Mouse (Mus musculus): Measurements from ENCODE around the gene Nfe2l3. TPM values are rescaled to one million over a fixed set of nuclear protein-coding genes. Genes with fewer than 3 reads are reported as not detected.
"Not testable (repeated sequence)": the region's sequence is repeated elsewhere in the genome, so short reads cannot be mapped to it uniquely, and the experiment has no call there.

The Nfe2l3 gene
- 1 to 10 TPM; 2.8 to 3.0 TPM for total RNA-seq (2021)
- long read RNA-seq, experiment 1, partial matches to known transcripts: 0 of 5 reads
- long read RNA-seq, experiment 1, other reads (novel, unspliced or antisense): 1 of 5 reads
- long read RNA-seq, experiment 2, partial matches to known transcripts: 0 of 1 reads
- long read RNA-seq, experiment 2, other reads (novel, unspliced or antisense): 0 of 1 reads

DNA sequence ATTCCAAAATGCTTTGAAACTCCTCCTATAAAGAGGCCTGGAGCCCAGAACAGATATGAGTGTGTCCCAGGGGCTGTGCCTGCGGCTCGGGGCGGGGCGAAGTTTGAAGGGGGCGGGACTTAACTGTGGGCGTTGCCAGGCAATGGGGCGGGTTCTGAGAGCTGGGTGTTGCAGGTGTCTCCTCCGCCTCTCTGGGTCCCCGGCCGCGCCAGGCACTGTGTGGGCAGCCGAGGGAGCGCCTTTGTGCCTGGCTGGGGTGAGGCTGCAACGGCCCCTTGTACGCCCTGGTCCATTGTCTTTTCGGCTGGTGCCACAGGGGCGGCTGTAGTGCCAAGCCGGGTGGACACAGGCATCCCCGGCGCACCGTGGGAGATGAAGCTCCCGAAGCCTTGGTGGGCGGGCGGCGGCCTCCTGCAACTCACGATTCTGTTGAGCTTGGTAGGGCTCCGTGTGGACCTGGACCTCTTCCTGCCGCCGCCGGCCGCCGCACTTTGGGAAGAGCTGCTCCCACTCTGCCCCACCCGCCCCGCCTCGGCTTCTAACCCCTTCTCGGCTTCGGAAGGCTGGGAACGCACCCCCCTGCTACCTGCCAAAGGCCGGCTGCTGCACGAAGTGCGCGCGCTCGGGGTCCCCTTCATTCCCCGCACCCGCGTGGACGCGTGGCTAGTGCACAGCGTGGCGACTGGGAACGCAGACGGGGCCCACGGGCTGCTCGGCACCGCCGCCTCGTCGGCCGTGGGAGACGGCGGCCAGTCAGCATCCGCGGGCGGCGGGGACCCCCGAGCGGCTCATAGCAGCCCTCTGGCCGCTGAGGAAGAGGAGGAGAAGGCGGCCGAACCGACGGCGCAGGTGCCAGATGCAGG lies at the start of gene Nfe2l3:
Gene Nfe2l3, plus strand, starts transcription at position 136 of the 863 bp plus-strand sequence.
- peak within 1 kb of the TSS; percentile 77 for H3K27ac ChIP-seq
- no peak for TF ChIP-seq CTCF (conservative IDR thresholded peaks at IDR 0.05)
- H3K4me3 ChIP-seq: peak within 1 kb of the TSS; percentile 57
- DNase-seq (ENCODE audit: low spot score in 2 of 2): peak; percentile 29 to 50

- TF ChIP-seq CTCF (conservative IDR thresholded peaks at IDR 0.05): peak; percentile 84
- peak overlapping the region; percentile 35; the same call in 1 of the 2 replicates for H3K4me3 ChIP-seq
- DNase-seq (ENCODE audit: low spot score in 2 of 2): peak; percentile 74 to 89
- H3K27ac ChIP-seq: no peak overlapping the region
Measured at GRCm38 (mm10) chr6:51383769-51384755, 48.4 kb upstream of the Nfe2l3 start.

GRCm38 (mm10) chr6:51390505-51390904 lies 42.0 kb upstream of the Nfe2l3 start:
- TF ChIP-seq CTCF (conservative IDR thresholded peaks at IDR 0.05): no peak
- H3K4me3 ChIP-seq: no peak overlapping the region
- H3K27ac ChIP-seq: no peak overlapping the region
- no peak for DNase-seq (ENCODE audit: low spot score in 2 of 2)

DNA sequence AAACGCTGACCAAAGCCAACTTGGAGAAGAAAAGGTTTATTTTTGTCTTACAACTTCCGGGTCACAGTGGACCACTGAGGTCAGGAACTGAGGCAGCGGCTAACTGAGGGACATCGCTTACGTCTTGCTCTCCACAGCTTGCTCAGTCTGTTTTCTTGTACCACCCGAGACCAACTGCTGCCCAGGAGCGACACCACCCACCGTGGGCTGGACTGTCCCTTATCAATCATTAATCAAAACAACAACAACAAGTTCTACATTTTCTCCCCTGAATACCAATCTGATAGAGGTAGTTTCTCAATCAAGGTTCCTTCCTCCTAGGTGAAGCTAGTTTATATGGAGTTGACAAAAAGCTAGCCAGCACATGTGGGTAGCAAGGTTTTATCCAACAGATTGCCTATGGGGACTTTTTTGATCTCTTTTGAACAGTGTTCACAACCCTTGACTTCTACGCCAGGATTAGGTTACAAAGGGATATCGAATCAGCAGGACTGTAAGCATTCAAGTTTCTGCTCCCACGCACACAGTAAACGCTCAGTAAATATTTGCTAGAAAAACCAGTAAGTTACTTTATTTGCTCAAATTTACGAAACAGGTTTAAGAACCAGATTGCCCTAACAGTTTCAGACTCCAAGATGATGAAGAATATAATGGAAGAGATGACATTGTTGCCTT lies 40.5 kb upstream of the Nfe2l3 start:
- TF ChIP-seq CTCF (conservative IDR thresholded peaks at IDR 0.05): no peak
- H3K27ac ChIP-seq: no peak overlapping the region
- H3K4me3 ChIP-seq: no peak overlapping the region
- no peak for DNase-seq (ENCODE audit: low spot score in 2 of 2)

DNA sequence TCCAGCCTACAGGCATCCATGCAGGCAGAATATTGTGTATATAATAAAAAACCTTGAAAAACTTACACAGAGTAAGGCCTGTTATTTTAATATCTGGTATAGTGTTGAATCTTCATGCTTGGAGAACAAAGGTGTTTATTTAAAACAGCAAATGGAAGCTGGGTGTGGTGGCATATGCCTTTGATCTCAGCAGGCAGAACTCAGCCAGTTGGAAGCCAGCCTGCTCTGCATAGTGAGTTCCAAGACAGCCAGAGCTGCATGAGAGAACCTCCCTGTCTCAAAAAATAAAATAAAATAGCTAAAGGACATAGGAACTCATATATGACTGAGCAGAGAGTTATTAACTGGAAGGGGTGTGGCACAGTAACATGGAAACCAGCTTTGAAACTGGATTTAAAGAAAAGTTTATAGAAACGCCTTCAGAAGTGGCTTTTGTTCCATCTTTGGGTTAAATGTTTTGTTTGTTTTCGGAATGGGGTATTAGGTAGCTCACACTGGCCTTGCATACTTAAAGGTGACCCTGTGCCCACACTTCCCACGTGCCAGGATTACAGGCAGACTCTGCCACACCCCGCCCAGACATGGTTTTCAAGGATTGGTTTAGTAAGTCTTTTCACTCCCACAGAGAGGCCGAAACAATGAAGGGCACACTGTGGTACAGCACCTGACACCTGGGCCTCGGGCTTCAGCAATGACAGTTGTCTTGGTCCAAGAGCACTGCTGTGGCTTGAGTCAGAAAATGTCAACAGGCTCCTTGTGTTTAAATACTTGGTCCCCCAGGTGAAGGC lies 38.9 kb upstream of the Nfe2l3 start:
- DNase-seq (ENCODE audit: low spot score in 2 of 2): no peak
- H3K4me3 ChIP-seq: no peak overlapping the region
- H3K27ac ChIP-seq: no peak overlapping the region
- no peak for TF ChIP-seq CTCF (conservative IDR thresholded peaks at IDR 0.05)

GRCm38 (mm10) chr6:51394367-51394766 lies 38.1 kb upstream of the Nfe2l3 start:
- DNase-seq (ENCODE audit: low spot score in 2 of 2); H3K27ac ChIP-seq; H3K4me3 ChIP-seq: not testable (repeated sequence)

DNA sequence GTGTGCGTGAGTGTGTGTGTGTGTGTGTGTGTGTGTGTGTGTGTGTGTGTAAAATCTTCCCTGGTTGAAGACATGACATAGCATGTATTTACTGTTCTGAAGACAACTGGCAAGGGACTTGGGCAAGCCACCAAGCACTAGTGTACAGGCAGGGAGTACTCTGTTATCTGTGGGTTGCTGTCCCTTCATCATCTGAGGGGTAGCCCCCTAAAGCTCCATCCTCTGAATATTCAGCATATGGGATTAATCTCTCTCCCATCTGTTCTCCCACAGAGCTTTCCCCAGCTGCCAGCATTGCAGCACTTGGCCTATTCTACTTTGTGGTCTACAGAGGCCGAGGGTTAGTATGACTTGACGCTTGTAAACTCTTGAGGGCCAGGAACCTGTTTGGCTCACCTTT lies 37.5 kb upstream of the Nfe2l3 start:
- not testable (repeated sequence) for DNase-seq (ENCODE audit: low spot score in 2 of 2); H3K4me3 ChIP-seq; H3K27ac ChIP-seq

GRCm38 (mm10) chr6:51395486-51395885 lies 37.0 kb upstream of the Nfe2l3 start:
- no peak for DNase-seq (ENCODE audit: low spot score in 2 of 2)
- TF ChIP-seq CTCF (conservative IDR thresholded peaks at IDR 0.05): no peak
- Histone ChIP-seq H3K27ac (no peak overlapping the region), H3K4me3 (no peak overlapping the region)

GRCm38 (mm10) chr6:51399113-51399518 lies 33.4 kb upstream of the Nfe2l3 start:
- DNase-seq (ENCODE audit: low spot score in 2 of 2): no peak
- no peak for TF ChIP-seq CTCF (conservative IDR thresholded peaks at IDR 0.05)
- no peak overlapping the region for H3K27ac ChIP-seq
- no peak overlapping the region for H3K4me3 ChIP-seq

GRCm38 (mm10) chr6:51401294-51401693 lies 31.2 kb upstream of the Nfe2l3 start:
- Histone ChIP-seq H3K4me3 (no peak overlapping the region), H3K27ac (no peak overlapping the region)
- no peak for DNase-seq (ENCODE audit: low spot score in 2 of 2)
- no peak for TF ChIP-seq CTCF (conservative IDR thresholded peaks at IDR 0.05)

- no peak for TF ChIP-seq CTCF (conservative IDR thresholded peaks at IDR 0.05)
- DNase-seq (ENCODE audit: low spot score in 2 of 2): no peak
- no peak overlapping the region for H3K27ac ChIP-seq
- H3K4me3 ChIP-seq: no peak overlapping the region
Measured at GRCm38 (mm10) chr6:51403598-51403997, 28.9 kb upstream of the Nfe2l3 start.

DNA sequence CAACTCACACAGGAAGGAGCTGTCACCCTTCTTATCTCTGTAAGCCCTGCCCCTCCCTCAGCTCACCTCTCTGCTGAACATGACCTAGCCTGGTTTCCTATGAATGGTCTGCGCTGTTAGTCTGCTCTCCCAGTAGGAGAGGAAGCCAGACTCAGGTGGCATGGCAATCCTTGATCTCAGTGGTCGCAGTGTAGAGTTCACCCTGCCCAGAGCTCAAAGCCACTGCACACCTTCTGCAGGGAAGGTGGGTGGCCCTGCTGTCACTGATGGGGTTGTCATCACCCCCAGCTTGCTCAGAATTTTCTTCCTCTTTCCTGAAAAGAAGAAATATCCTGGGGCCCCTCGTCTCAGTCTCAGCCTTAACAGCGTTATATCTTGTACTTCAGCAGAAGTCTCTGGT lies 28.0 kb upstream of the Nfe2l3 start:
- Histone ChIP-seq H3K4me3 (no peak overlapping the region), H3K27ac (no peak overlapping the region)
- no peak for DNase-seq (ENCODE audit: low spot score in 2 of 2)
- TF ChIP-seq CTCF (conservative IDR thresholded peaks at IDR 0.05): no peak

Measured in layer of hippocampus, adult 2 months (tissue).